Mouse (Mus musculus) embryonic facial prominence, embryonic 10.5 days (tissue): ENCODE results near the gene Gh. TPM values are rescaled to one million over a fixed set of nuclear protein-coding genes. Genes with fewer than 3 reads are reported as not detected.
A peak's percentile ranks its signal among the peaks of the same experiment; 100 is the strongest.
"Not testable (repeated sequence)": the region's sequence is repeated elsewhere in the genome, so short reads cannot be mapped to it uniquely, and the experiment has no call there.

Experiments
- DNase-seq: peaks from one replicate; pipeline ENCODE4 v3.0.0-alpha.2; 2017; ENCODE audit warnings: low spot score
- H3K27ac ChIP-seq: fragments of 300-500 bp; sonication (generic); replicated peaks from 2 replicates; pipeline ENCODE4 v1.5.1; 2016; ENCODE audit warnings: mild to moderate bottlenecking
- H3K27me3 ChIP-seq: fragments of 300-500 bp; sonication (generic); replicated peaks from 2 replicates; pipeline ENCODE4 v1.6.1; 2016; ENCODE audit warnings: low read depth, mild to moderate bottlenecking; ENCODE audit not compliant: poor library complexity, severe bottlenecking
- H3K36me3 ChIP-seq: fragments of 300-500 bp; sonication (generic); replicated peaks from 2 replicates; pipeline ENCODE4 v1.6.1; 2016; ENCODE audit warnings: mild to moderate bottlenecking, moderate library complexity
- H3K4me1 ChIP-seq: fragments of 300-500 bp; sonication (generic); 2 replicates; pipeline ENCODE4 v1.6.1; 2016
- H3K4me3 ChIP-seq: fragments of 300-500 bp; sonication (generic); 2 replicates; pipeline ENCODE4 v1.5.1; 2016; ENCODE audit warnings: mild to moderate bottlenecking, moderate library complexity
- H3K9me3 ChIP-seq: fragments of 300-500 bp; sonication (generic); 2 replicates; pipeline ENCODE4 v1.6.1; 2016; ENCODE audit warnings: mild to moderate bottlenecking
- WGBS: fragments of 180-500 bp; shearing (Covaris S2); methylation state at CpG from one replicate; pipeline ENCODE4 v1.1.7; 2016; 5-methylcytosine and 5-hydroxymethylcytosine counted together
- polyA plus RNA-seq: library from polyadenylated mRNA; unstranded; fragments of >200 nt; fragmentation: Nextera tagmentation; extraction: Ambion mirVana; gene quantifications from 2 replicates; pipeline ENCODE4 v1.2.1, GENCODE M21; 2016

Gene Gh
- polyA plus RNA-seq: not detected in 2 replicates

DNA sequence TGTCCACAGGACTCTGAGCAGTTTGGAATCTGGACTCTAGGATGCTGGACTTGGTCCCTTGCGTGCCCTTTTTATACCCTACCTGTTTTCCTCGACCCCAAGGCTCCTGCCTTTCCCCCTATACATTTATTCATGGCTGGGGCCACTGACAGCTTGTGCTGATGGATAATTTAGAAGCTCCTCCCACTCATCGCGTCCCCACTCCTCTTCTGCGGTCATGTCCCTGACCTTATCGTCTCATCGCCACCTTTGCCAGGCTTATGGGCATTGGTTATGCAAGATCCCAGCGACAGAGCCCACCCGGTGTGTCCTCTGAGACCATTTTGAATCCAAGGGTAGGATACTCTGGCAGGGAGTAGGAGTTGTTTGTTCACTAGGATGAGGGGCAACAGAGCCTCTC, at the start of gene Gh:
Gene Gh, minus strand, starts transcription at position 101 of the 400 bp plus-strand sequence.
- 84% methylated on average over 9 of the region's 9 CpGs for WGBS
- no peaks in the 10 kb centered on the region for H3K36me3 ChIP-seq
- no peaks in the 10 kb centered on the region for H3K4me1 ChIP-seq
- no peak within 1 kb of the TSS; the same call in 1 of the 2 replicates for H3K27ac ChIP-seq
- H3K4me3 ChIP-seq: no peak within 1 kb of the TSS
- DNase-seq: no peak
- H3K9me3 ChIP-seq: no peaks in the 10 kb centered on the region
- H3K27me3 ChIP-seq: no peaks in the 10 kb centered on the region

- Histone ChIP-seq H3K27ac (no peak overlapping the region), H3K27me3 (no peaks in the 10 kb centered on the region), H3K36me3 (no peaks in the 10 kb centered on the region), H3K4me1 (peaks cover 16% of the 10 kb centered on the region), H3K9me3 (no peaks in the 10 kb centered on the region), H3K4me3 (no peak overlapping the region)
- 61% methylated on average over 3 of the region's 3 CpGs for WGBS
- DNase-seq: no peak
Observed at GRCm38 (mm10) chr11:106351253-106351652, 49.6 kb upstream of the Gh start.

- H3K36me3 ChIP-seq: no peaks in the 10 kb centered on the region
- H3K27me3 ChIP-seq: no peaks in the 10 kb centered on the region
- no peaks in the 10 kb centered on the region for H3K9me3 ChIP-seq
- no peak overlapping the region for H3K4me3 ChIP-seq
- 44% methylated on average over 5 of the region's 5 CpGs for WGBS
- H3K27ac ChIP-seq: no peak overlapping the region
- H3K4me1 ChIP-seq: peaks cover 15% of the 10 kb centered on the region
- no peak for DNase-seq
Observed at GRCm38 (mm10) chr11:106350853-106351252, 49.2 kb upstream of the Gh start.

- 89% methylated on average over 6 of the region's 6 CpGs for WGBS
- Histone ChIP-seq H3K27me3 (no peaks in the 10 kb centered on the region), H3K27ac (no peak overlapping the region), H3K4me3 (no peak overlapping the region), H3K9me3 (no peaks in the 10 kb centered on the region), H3K36me3 (no peaks in the 10 kb centered on the region), H3K4me1 (peaks cover 22% of the 10 kb centered on the region)
- DNase-seq: no peak
Observed at GRCm38 (mm10) chr11:106349772-106350171, 48.1 kb upstream of the Gh start.

GRCm38 (mm10) chr11:106344910-106345309, 43.2 kb upstream of the Gh start:
- no peak for DNase-seq
- Histone ChIP-seq H3K36me3 (no peaks in the 10 kb centered on the region), H3K27me3 (0 out of 2 replicates have a peak, but pooled peaks cover 3% of the 10 kb centered on the region), H3K4me1 (peaks cover 26% of the 10 kb centered on the region), H3K4me3 (no peak overlapping the region), H3K27ac (no peak overlapping the region), H3K9me3 (no peaks in the 10 kb centered on the region)
- WGBS: 54% methylated on average over 6 of the region's 6 CpGs

DNA sequence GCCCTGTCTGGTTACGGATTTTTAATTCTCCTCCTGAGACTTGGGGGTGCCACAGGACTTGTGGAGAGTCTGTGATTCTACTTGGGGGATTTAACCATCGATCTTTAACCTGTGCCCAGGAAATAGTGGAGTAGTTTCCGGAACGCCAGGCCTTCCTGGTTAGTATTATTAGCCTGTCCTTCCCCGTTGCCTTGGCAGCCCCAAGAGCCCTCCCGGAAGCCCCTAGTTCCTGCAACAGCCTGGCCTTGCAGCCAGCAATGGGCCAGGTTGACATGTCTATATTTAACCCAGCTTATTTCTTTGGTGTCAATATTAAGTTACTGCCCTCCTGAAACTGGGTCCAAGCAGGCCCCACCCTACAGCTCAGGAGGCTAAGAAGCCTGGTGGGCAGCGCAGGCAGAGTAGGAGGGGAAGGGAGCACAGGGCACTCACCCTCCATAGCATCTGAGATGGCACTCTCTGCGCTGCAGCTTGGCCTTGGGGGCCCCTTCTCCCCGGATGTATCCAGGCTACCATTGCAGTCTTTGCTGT, 39.4 kb upstream of the Gh start:
- WGBS: 86% methylated on average over 9 of the region's 9 CpGs
- no peak for DNase-seq
- Histone ChIP-seq H3K4me1 (peaks cover 29% of the 10 kb centered on the region), H3K27ac (no peak overlapping the region), H3K4me3 (no peak overlapping the region), H3K9me3 (no peaks in the 10 kb centered on the region), H3K27me3 (0 out of 2 replicates have a peak, but pooled peaks cover 3% of the 10 kb centered on the region), H3K36me3 (no peaks in the 10 kb centered on the region)

DNA sequence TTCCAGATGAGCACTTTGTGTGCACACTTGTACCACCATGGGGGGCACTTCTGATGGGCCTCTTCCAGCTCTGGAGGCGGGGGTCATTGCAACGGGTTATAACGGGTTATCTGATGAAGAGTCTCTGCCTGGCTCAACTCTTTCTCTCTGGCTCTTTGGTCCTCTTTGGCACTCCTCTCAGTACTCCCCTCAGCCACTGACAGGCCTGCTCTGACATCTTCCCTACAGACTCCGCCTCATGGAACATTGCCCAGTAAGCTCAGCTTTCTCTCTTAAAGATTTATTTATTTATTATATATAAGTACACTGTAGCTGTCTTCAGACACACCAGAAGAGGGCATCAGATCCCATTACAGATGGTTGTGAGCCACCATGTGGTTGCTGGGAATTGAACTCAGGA, 37.7 kb upstream of the Gh start:
- H3K9me3 ChIP-seq, H3K27ac ChIP-seq, DNase-seq, H3K4me3 ChIP-seq, H3K36me3 ChIP-seq, H3K27me3 ChIP-seq: not testable (repeated sequence)
- 86% methylated on average over 4 of the region's 4 CpGs for WGBS
- peaks cover 17% of the 10 kb centered on the region for H3K4me1 ChIP-seq

GRCm38 (mm10) chr11:106338870-106339269, 37.2 kb upstream of the Gh start:
- DNase-seq: no peak
- peaks cover 21% of the 10 kb centered on the region for H3K4me1 ChIP-seq
- H3K9me3 ChIP-seq: no peaks in the 10 kb centered on the region
- no peak overlapping the region for H3K27ac ChIP-seq
- H3K36me3 ChIP-seq: no peaks in the 10 kb centered on the region
- H3K27me3 ChIP-seq: 0 out of 2 replicates have a peak, but pooled peaks cover 3% of the 10 kb centered on the region
- WGBS: 85% methylated on average over 7 of the region's 7 CpGs
- no peak overlapping the region for H3K4me3 ChIP-seq

DNA sequence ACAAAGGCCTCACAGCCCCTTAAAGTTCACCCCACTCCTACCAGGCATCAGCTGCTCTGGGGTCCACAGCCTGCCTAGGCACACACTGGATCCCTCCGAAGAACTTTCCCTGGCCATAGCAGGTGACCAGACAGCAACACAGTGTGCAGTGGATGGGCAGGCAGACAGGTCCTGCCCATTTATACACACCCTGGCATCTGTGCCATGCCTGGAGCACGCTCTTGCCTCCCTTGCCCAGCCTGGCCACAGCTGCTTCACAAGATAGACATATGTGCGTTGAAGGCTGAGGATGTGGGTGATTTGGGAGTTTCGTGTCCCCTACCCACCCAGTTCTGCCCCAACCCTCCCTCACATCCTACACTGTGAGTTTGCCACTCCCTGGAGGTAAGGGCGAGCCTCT, 36.4 kb upstream of the Gh start:
- Histone ChIP-seq H3K27me3 (no peaks in the 10 kb centered on the region), H3K9me3 (no peaks in the 10 kb centered on the region), H3K4me3 (no peak overlapping the region), H3K36me3 (no peaks in the 10 kb centered on the region), H3K27ac (no peak overlapping the region), H3K4me1 (peaks cover 25% of the 10 kb centered on the region)
- no peak for DNase-seq
- WGBS: 77% methylated on average over 5 of the region's 5 CpGs

- DNase-seq: peak; percentile 43
- Histone ChIP-seq H3K36me3 (no peaks in the 10 kb centered on the region), H3K27me3 (no peaks in the 10 kb centered on the region), H3K4me1 (peaks cover 20% of the 10 kb centered on the region), H3K9me3 (no peaks in the 10 kb centered on the region), H3K4me3 (no peak overlapping the region), H3K27ac (peak overlapping the region; percentile 62)
- 7% methylated on average over 2 of the region's 2 CpGs for WGBS
Observed at GRCm38 (mm10) chr11:106334066-106334465, 32.4 kb upstream of the Gh start.

DNA sequence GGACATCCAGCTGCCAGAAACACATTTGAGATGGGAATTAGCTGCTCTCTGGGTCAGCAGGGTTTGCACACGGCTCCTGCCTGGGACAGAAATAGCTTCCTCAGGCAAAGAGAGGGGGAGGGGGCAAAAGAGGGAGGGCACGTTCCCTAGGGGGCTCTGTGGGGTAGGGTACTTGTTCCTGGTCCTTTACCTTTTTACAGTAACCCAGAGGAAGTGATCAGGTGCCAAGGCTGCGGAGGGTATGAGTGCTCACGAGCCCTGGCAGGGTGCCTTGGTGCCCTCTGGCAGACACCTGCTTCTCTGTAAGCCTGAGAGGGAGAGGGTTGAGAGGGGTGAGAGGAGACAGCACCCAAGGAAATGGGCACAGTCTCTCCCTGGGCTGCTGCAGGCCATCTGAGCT, 30.8 kb upstream of the Gh start:
- H3K4me3 ChIP-seq: no peak overlapping the region
- H3K27ac ChIP-seq: no peak overlapping the region; the same call in 1 of the 2 replicates
- 47% methylated on average over 4 of the region's 4 CpGs for WGBS
- no peaks in the 10 kb centered on the region for H3K36me3 ChIP-seq
- H3K27me3 ChIP-seq: no peaks in the 10 kb centered on the region
- H3K9me3 ChIP-seq: no peaks in the 10 kb centered on the region
- DNase-seq: no peak
- peaks cover 29% of the 10 kb centered on the region for H3K4me1 ChIP-seq

- H3K27ac ChIP-seq: no peak overlapping the region
- H3K36me3 ChIP-seq: no peaks in the 10 kb centered on the region
- DNase-seq: no peak
- peaks cover 40% of the 10 kb centered on the region for H3K4me1 ChIP-seq
- no peaks in the 10 kb centered on the region for H3K27me3 ChIP-seq
- H3K9me3 ChIP-seq: no peaks in the 10 kb centered on the region
- 73% methylated on average over 7 of the region's 7 CpGs for WGBS
- no peak overlapping the region for H3K4me3 ChIP-seq
Observed at GRCm38 (mm10) chr11:106329682-106330081, 28.0 kb upstream of the Gh start.

DNA sequence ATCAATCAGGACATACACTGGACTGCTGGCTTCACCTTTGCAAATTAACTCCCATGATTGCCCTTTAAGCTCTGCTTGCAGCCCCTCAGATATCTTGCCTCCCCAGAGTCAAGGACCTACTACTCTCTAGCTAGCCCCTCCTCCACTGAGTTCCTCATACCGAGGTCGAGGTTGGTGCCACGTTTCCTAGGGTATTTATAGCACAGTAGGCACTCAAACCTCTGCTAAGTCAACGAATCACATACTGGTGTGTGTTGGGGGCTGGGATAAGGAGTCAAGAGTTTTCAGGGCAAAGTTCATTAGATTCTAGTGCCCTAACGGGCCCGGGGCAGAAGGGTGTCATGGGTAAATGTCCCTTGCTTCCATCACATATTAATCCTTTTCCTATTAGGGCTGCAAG, 27.5 kb upstream of the Gh start:
- Histone ChIP-seq H3K27ac (no peak overlapping the region), H3K4me3 (no peak overlapping the region), H3K27me3 (no peaks in the 10 kb centered on the region), H3K36me3 (no peaks in the 10 kb centered on the region), H3K4me1 (peaks cover 40% of the 10 kb centered on the region), H3K9me3 (no peaks in the 10 kb centered on the region)
- DNase-seq: no peak
- WGBS: 75% methylated on average over 6 of the region's 6 CpGs
